Mouse (Mus musculus) large intestine, adult 2 months (tissue): ENCODE results near the gene Ppil1. TPM values are rescaled to one million over a fixed set of nuclear protein-coding genes. Genes with fewer than 3 reads are reported as not detected.

Experiments used
- DNase-seq: peaks from one replicate; pipeline ENCODE4 v3.0.0-alpha.2; 2012; ENCODE audit warnings: low read depth, low spot score
- WGBS: fragments of 180-500 bp; shearing (Covaris S2); methylation state at CpG from one replicate; pipeline ENCODE4 v1.1.7; 2018; 5-methylcytosine and 5-hydroxymethylcytosine counted together
- polyA plus RNA-seq: library from polyadenylated mRNA; depleted of rRNA; stranded (reverse); fragments of >200 nt; gene quantifications from 2 replicates; pipeline ENCODE4 v1.2.3, GENCODE M21; 2012; rRNA removed

Ppil1 gene
- polyA plus RNA-seq, 1 experiment: 37.7 TPM

- no peak for DNase-seq
- 89% methylated on average over 4 of the region's 4 CpGs for WGBS
These were observed 49.9 kb downstream of the Ppil1 start for GRCm38 (mm10) chr17:29214193-29214456.

- 17% methylated on average over 12 of the region's 12 CpGs for WGBS
- no peak for DNase-seq
These were observed 50.4 kb downstream of the Ppil1 start for GRCm38 (mm10) chr17:29213381-29214192.

GRCm38 (mm10) chr17:29211836-29212235 is 52.1 kb downstream of the Ppil1 start:
- WGBS: 44% methylated on average over 7 of the region's 7 CpGs

GRCm38 (mm10) chr17:29210037-29210436 is 53.9 kb downstream of the Ppil1 start:
- DNase-seq: no peak
- WGBS: 97% methylated on average over 3 of the region's 3 CpGs

More at GRCm38 (mm10) chr17:29211836-29212235, 52.1 kb downstream of the Ppil1 start:
- DNase-seq: no peak

- WGBS: 75% methylated on average over 7 of the region's 7 CpGs
- DNase-seq: no peak
These were observed 57.9 kb downstream of the Ppil1 start for GRCm38 (mm10) chr17:29206052-29206451.

- no peak for DNase-seq
- WGBS: 77% methylated on average over 6 of the region's 6 CpGs
These were observed 61.4 kb downstream of the Ppil1 start for GRCm38 (mm10) chr17:29202604-29203003.

Other genes starting within 250 kb of the Ppil1 start
- 65.1 and 112 TPM in 2 replicates for gene Srsf3, start 231.6 kb downstream of the Ppil1 start, polyA plus RNA-seq
- gene Cdkn1a, start 173.2 kb downstream of the Ppil1 start, polyA plus RNA-seq: 197 and 230 TPM in 2 replicates
- 0.45 and 1.2 TPM in 2 replicates for gene Rab44, start 150.0 kb downstream of the Ppil1 start, polyA plus RNA-seq
- gene Cpne5, start 26.0 kb downstream of the Ppil1 start, polyA plus RNA-seq: 1.1 and 1.7 TPM in 2 replicates
- gene BC004004, start 4.6 kb upstream of the Ppil1 start, polyA plus RNA-seq: 75.5 and 82.4 TPM in 2 replicates
- gene Pi16, start 53.5 kb upstream of the Ppil1 start, polyA plus RNA-seq: 1.4 and 1.5 TPM in 2 replicates
- 254 and 263 TPM in 2 replicates for gene Mtch1, start 83.7 kb upstream of the Ppil1 start, polyA plus RNA-seq
- 16.6 and 25.9 TPM in 2 replicates for gene Fgd2, start 96.7 kb upstream of the Ppil1 start, polyA plus RNA-seq
- 47.7 and 66.8 TPM in 2 replicates for gene Pim1, start 226.6 kb upstream of the Ppil1 start, polyA plus RNA-seq